ENCODE assay signal across 8 mouse cellular contexts in the genomic region with DNA sequence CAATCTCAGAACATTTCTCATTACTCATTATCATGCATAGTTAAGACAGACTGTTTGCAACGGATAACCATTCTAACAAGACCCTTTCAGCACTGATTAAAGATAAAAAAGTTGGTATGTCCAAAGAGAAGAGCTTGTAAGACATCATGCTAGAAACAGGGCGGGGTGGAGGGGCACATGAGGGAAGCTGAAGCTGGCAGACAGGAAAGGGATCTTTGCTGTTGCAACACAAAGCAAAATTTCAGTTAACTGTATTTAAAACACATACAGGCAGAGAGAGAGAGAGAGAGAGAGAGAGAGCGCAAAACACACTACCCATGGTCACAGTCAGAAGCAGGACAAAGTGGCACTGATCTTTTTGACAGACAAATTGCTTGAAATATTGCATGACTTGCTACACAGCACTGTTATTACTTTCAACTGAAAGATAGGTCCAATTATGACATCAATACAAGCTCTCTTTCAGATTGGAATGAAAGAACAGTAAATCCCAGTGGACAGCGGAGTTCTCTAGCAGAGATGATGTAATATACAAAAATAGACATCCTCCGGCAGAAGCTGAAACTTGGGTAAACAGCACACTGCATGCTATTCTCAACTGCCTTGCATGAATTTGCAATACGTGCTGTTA.
DNase-seq lines count a peak whose midpoint lies in the region; ATAC-seq and TF ChIP-seq lines count a peak whose summit lies in the region.
"Had no signal": no experiment of that assay in that cellular context is flagged by ENCODE, and none has a peak within 500 bp of the region (broad histone marks: within the 10 kb centered on the region; RNA-seq: fewer than 3 reads in every experiment).

No protein-coding gene starts in this region.

- ATAC-seq in lung, embryonic 14.5 days (ENCODE audit: insufficient read depth), result peak; percentile 80
- ATAC-seq in embryonic facial prominence, embryonic 13.5 days (ENCODE audit: insufficient number of reproducible peaks, insufficient read depth, low FRiP score, low TSS enrichment, low read depth), result no peak
- peak; percentile 60 for ATAC-seq in hindbrain, embryonic 13.5 days (ENCODE audit: low FRiP score)
- ATAC-seq in megakaryocyte progenitor cell, adult 5-6 weeks (replicated peaks; ENCODE audit: poor library complexity), result peak; percentile 84

- H3K4me1 ChIP-seq in lung, embryonic 14.5 days (ENCODE audit: insufficient read depth), result peaks cover 6% of the 10 kb centered on the region; the same call in 1 of the 2 replicates
- peaks cover 15% of the 10 kb centered on the region for H3K4me1 ChIP-seq in embryonic facial prominence, embryonic 13.5 days
- peaks cover 15% of the 10 kb centered on the region for H3K4me1 ChIP-seq in hindbrain, embryonic 13.5 days (replicated peaks)

- H3K9ac ChIP-seq in lung, embryonic 14.5 days, result no peak overlapping the region
- H3K9ac ChIP-seq in embryonic facial prominence, embryonic 13.5 days, result no peak overlapping the region
- H3K9ac ChIP-seq in hindbrain, embryonic 13.5 days, result peak overlapping the region; percentile 56

- DNase-seq in lung, embryonic 14.5 days, result peak; percentile 71
- DNase-seq in lung, adult 18-20 months, result no peak
- no peak for DNase-seq in ovary, postnatal 36 days (ENCODE audit: low spot score)
- DNase-seq in thymus, postnatal 36 days, result no peak

- H3K4me3 ChIP-seq in lung, embryonic 14.5 days (ENCODE audit: low read depth, low read length), result no peak overlapping the region
- no peak overlapping the region for H3K4me3 ChIP-seq in embryonic facial prominence, embryonic 13.5 days
- 0 out of 2 replicates have a peak overlapping the region, but pooled peaks have one; percentile 4 for H3K4me3 ChIP-seq in hindbrain, embryonic 13.5 days
- H3K4me3 ChIP-seq: erythroblast, embryonic 14.5 days had no signal

- peak overlapping the region; percentile 65 for H3K27ac ChIP-seq in lung, embryonic 14.5 days (ENCODE audit: low read depth)
- 0 out of 2 replicates have a peak overlapping the region, but pooled peaks have one; percentile 34 for H3K27ac ChIP-seq in embryonic facial prominence, embryonic 13.5 days
- H3K27ac ChIP-seq in hindbrain, embryonic 13.5 days, result peak overlapping the region; percentile 55

- no peak for TF ChIP-seq CTCF in lung, embryonic 14.5 days (IDR thresholded peaks at IDR 0.05; ENCODE audit: low read depth)

- 28% methylated on average over 6 of the region's 6 CpGs for WGBS in lung, embryonic 14.5 days
- 44% methylated on average over 6 of the region's 6 CpGs for WGBS in embryonic facial prominence, embryonic 13.5 days
- WGBS in hindbrain, embryonic 13.5 days, result 45% methylated on average over 6 of the region's 6 CpGs

- no peaks in the 10 kb centered on the region for H3K27me3 ChIP-seq in lung, embryonic 14.5 days (ENCODE audit: insufficient read depth, low read length)
- H3K27me3 ChIP-seq in embryonic facial prominence, embryonic 13.5 days, result no peaks in the 10 kb centered on the region
- H3K27me3 ChIP-seq in hindbrain, embryonic 13.5 days, result no peaks in the 10 kb centered on the region

- peak overlapping the region; percentile 40 for H3K4me2 ChIP-seq in lung, embryonic 14.5 days
- no peak overlapping the region for H3K4me2 ChIP-seq in embryonic facial prominence, embryonic 13.5 days
- H3K4me2 ChIP-seq in hindbrain, embryonic 13.5 days, result peak overlapping the region; percentile 29

- H3K36me3 ChIP-seq in lung, embryonic 14.5 days (ENCODE audit: insufficient read depth), result no peaks in the 10 kb centered on the region
- H3K36me3 ChIP-seq in embryonic facial prominence, embryonic 13.5 days, result no peaks in the 10 kb centered on the region
- H3K36me3 ChIP-seq in hindbrain, embryonic 13.5 days, result no peaks in the 10 kb centered on the region

- H3K9me3 ChIP-seq in lung, embryonic 14.5 days (ENCODE audit: low read depth, low read length), result no peaks in the 10 kb centered on the region
- H3K9me3 ChIP-seq in embryonic facial prominence, embryonic 13.5 days, result no peaks in the 10 kb centered on the region
- no peaks in the 10 kb centered on the region for H3K9me3 ChIP-seq in hindbrain, embryonic 13.5 days
